Mouse (Mus musculus) liver, embryonic 12.5 days (tissue): ENCODE results near the gene Eif2d. TPM values are rescaled to one million over a fixed set of nuclear protein-coding genes. Genes with fewer than 3 reads are reported as not detected.
A peak's percentile ranks its signal among the peaks of the same experiment; 100 is the strongest.

Source experiments
- ATAC-seq: fragments of 200-750 bp; cut with Nextera tagmentation; 2 replicates; pipeline ENCODE4 v1.8.0; 2017; ENCODE audit warnings: moderate number of reproducible peaks, mild to moderate bottlenecking, moderate library complexity
- H3K27ac ChIP-seq: fragments of 300-500 bp; sonication (generic); 2 replicates; pipeline ENCODE4 v1.5.1; 2016; ENCODE audit warnings: mild to moderate bottlenecking
- H3K27me3 ChIP-seq: fragments of 300-500 bp; sonication (generic); replicated peaks from 2 replicates; pipeline ENCODE4 v1.6.1; 2016; ENCODE audit warnings: mild to moderate bottlenecking, moderate library complexity
- H3K36me3 ChIP-seq: fragments of 300-500 bp; sonication (generic); 2 replicates; pipeline ENCODE4 v1.6.1; 2016; ENCODE audit warnings: mild to moderate bottlenecking, moderate library complexity
- H3K4me1 ChIP-seq: fragments of 300-500 bp; sonication (generic); 2 replicates; pipeline ENCODE4 v1.6.1; 2016
- H3K4me2 ChIP-seq: fragments of 300-500 bp; sonication (generic); 2 replicates; pipeline ENCODE4 v1.6.1; 2016; ENCODE audit warnings: mild to moderate bottlenecking, moderate library complexity
- H3K4me3 ChIP-seq: fragments of 300-500 bp; sonication (generic); 2 replicates; pipeline ENCODE4 v1.5.1; 2016; ENCODE audit warnings: mild to moderate bottlenecking, moderate library complexity
- H3K9ac ChIP-seq: fragments of 300-500 bp; sonication (generic); 2 replicates; pipeline ENCODE4 v1.6.1; 2016; ENCODE audit warnings: mild to moderate bottlenecking, moderate library complexity
- H3K9me3 ChIP-seq: fragments of 300-500 bp; sonication (generic); replicated peaks from 2 replicates; pipeline ENCODE4 v1.6.1; 2016; ENCODE audit warnings: mild to moderate bottlenecking, moderate library complexity
- WGBS: fragments of 180-500 bp; shearing (Covaris S2); methylation state at CpG from one replicate; pipeline ENCODE4 v1.1.7; 2016; ENCODE audit not compliant: insufficient replicate concordance; 5-methylcytosine and 5-hydroxymethylcytosine counted together
- polyA plus RNA-seq: library from polyadenylated mRNA; unstranded; fragments of >200 nt; fragmentation: Nextera tagmentation; extraction: Ambion mirVana; gene quantifications from 2 replicates; pipeline ENCODE4 v1.2.1, GENCODE M21; 2016

Gene Eif2d
- polyA plus RNA-seq, 1 experiment from 2014 or later, result 42.6 TPM

DNA sequence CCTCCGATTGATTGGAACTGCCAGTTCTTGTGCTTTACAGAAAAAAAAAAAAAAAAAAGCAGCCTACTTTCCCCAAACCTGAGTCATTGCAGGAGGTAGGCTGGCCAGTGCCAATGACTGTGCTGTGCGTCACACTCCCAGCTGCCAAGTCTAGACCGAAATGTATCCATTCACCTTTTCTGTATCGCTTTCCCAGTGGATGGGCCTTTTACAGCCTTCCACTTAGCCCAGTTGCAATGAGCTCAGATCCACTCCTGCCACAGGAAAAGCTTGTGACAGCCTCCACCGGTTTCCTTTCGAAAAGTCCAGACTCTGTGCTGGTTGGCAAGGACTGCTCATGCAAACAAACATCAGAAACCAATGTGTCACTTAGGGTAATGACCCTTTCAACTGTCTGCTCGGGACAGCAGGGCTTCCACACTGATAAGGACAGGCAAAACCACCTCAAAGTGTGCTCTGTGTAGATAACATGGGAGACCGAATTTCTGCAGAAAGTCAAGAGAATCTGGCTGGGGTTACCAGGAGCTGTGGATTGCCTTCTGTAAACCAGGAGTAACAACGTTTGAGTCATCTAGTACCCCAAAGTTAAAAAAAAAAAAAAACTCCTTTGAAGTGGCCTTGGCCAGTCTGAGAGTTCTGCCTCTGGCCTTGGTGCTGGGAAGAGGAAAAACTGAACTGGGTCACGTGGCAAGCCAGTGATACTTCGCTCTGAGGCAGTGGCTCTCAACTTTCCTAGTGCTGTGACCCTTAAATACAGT lies 26.8 kb upstream of the Eif2d start:
- peak overlapping the region; percentile 67 for H3K9ac ChIP-seq
- peaks cover 13% of the 10 kb centered on the region; the same call in 1 of the 2 replicates for H3K9me3 ChIP-seq
- peak; percentile 97 for ATAC-seq
- H3K27me3 ChIP-seq, result peaks cover 7% of the 10 kb centered on the region; the same call in 1 of the 2 replicates
- peaks cover 45% of the 10 kb centered on the region for H3K36me3 ChIP-seq
- 9% methylated on average over 11 of the region's 11 CpGs for WGBS
- peak overlapping the region; percentile 71 for H3K4me2 ChIP-seq
- peak overlapping the region; percentile 99 for H3K27ac ChIP-seq
- H3K4me1 ChIP-seq, result peaks cover 63% of the 10 kb centered on the region
- peak overlapping the region; percentile 51 for H3K4me3 ChIP-seq

DNA sequence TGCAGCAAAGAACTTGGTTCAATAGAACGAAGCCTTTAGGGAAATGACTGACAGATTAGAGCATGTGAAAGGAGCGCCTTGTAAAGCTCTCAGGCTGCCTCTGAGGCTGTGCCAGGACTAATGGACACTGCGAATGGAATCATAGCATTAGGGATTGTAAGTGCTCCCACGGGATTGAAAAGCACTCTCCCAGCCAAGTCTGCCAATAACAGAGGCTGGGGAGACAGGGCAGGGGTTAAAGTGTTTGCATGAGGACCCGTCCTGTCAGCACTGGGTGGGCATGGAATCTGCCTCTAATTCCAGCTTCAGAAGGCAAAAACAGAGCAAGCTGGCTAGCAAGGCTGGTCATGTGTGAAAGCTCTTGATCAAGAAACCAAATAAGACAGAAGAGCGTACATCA lies 18.8 kb upstream of the Eif2d start:
- Histone ChIP-seq H3K27me3 (no peaks in the 10 kb centered on the region), H3K4me2 (peak overlapping the region; percentile 88), H3K9ac (peak overlapping the region; percentile 93; the same call in 1 of the 2 replicates), H3K9me3 (peaks cover 8% of the 10 kb centered on the region; the same call in 1 of the 2 replicates), H3K4me3 (peak overlapping the region; percentile 97), H3K4me1 (peaks cover 56% of the 10 kb centered on the region), H3K36me3 (peaks cover 58% of the 10 kb centered on the region), H3K27ac (peak overlapping the region; percentile 88)
- 85% methylated on average over 6 of the region's 6 CpGs for whole genome bisulfite sequencing
- no peak for ATAC-seq

DNA sequence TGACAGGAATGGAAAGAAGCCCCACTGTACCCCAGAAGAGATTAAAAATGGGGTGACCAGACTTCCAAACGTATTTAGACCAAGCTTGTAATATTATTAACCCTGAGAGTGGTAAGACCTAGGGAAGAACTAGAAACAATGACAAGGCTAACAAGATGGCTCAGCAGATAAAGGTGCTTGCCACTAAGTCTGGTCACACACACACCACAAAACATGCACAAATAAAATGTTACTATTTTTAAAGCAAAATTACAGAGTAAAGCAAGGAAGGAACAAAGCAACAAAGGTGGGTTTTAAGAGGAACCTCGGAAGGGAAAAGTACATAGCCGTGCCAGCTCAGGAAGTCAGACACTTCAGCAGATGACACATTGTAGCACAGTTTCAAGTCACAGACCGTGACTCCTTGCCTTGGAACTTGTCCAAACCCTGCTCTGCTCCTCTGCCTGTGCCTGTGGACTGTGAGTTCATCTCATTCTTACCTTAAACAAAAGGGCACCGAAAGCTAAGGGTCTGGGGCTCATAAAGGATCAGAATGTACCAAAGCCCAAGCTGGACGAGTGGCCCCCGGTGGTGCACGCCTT lies 17.9 kb upstream of the Eif2d start:
- Histone ChIP-seq H3K9ac (peak overlapping the region; percentile 93), H3K4me2 (peak overlapping the region; percentile 88), H3K4me1 (peaks cover 62% of the 10 kb centered on the region), H3K27me3 (no peaks in the 10 kb centered on the region), H3K9me3 (peaks cover 3% of the 10 kb centered on the region; the same call in 1 of the 2 replicates), H3K36me3 (peaks cover 50% of the 10 kb centered on the region), H3K4me3 (peak overlapping the region; percentile 97), H3K27ac (peak overlapping the region; percentile 88)
- ATAC-seq, result no peak
- 47% methylated on average over 8 of the region's 8 CpGs for WGBS

DNA sequence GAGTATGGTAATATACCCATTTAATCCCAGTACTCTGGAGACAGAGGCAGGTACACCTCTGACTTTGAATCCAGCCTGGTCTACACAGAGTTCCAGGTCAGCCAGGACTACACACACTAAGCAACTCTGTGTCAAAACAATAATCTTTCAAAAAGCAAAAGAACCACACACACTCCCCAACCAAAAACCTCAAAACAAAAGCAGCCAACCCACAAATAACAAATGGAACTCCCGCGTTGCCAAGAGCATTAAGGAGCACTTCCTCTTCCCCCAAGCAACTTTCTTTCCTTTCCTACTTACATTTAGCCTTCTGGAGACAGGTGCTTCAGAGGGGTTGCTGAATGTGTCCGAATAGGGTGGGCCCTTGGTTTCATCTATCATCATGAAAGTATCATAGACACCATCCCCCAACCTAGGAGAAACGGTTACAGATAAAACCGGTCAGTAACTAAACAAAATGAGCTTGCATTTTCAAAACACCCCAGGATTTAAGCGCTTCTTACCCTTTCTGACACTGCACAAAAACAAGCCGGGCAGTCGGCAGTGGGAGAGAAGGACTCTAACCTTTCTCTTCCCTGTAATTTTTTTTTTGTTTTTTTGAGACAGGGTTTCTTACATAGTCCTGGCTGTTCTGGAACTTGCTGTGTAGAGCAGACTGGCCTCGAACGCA lies 16.9 kb upstream of the Eif2d start:
- no peaks in the 10 kb centered on the region for H3K9me3 ChIP-seq
- WGBS, result 25% methylated on average over 10 of the region's 10 CpGs
- H3K4me2 ChIP-seq, result peak overlapping the region; percentile 88
- ATAC-seq, result peak; percentile 40
- H3K4me1 ChIP-seq, result peaks cover 62% of the 10 kb centered on the region
- peak overlapping the region; percentile 97 for H3K4me3 ChIP-seq
- no peaks in the 10 kb centered on the region for H3K27me3 ChIP-seq
- H3K36me3 ChIP-seq, result peaks cover 39% of the 10 kb centered on the region
- peak overlapping the region; percentile 93 for H3K9ac ChIP-seq
- H3K27ac ChIP-seq, result peak overlapping the region; percentile 88

DNA sequence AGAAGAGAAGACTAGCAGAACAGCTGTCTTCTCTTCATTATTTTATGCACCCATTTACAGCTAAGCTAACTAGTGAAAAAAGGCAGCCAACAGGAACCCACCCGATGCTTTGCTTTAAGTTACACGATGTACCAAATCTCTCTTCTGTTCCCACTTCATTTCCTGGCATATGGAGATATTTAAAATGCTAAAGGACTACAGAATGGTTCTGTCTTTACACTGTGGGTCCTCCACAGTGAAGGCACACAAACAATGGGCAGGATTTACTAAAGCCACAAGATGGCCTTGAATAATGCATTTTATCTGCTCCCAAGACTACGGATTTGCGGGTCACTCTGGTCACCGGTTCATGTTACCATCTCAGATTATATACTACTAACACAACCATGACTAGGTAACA lies 15.9 kb upstream of the Eif2d start:
- peak overlapping the region; percentile 93 for H3K9ac ChIP-seq
- H3K9me3 ChIP-seq, result no peaks in the 10 kb centered on the region
- peaks cover 63% of the 10 kb centered on the region for H3K4me1 ChIP-seq
- H3K27me3 ChIP-seq, result no peaks in the 10 kb centered on the region
- peak overlapping the region; percentile 97 for H3K4me3 ChIP-seq
- H3K4me2 ChIP-seq, result peak overlapping the region; percentile 88
- H3K27ac ChIP-seq, result peak overlapping the region; percentile 88
- no peak for ATAC-seq
- WGBS, result 8% methylated on average over 5 of the region's 5 CpGs
- H3K36me3 ChIP-seq, result peaks cover 30% of the 10 kb centered on the region

DNA sequence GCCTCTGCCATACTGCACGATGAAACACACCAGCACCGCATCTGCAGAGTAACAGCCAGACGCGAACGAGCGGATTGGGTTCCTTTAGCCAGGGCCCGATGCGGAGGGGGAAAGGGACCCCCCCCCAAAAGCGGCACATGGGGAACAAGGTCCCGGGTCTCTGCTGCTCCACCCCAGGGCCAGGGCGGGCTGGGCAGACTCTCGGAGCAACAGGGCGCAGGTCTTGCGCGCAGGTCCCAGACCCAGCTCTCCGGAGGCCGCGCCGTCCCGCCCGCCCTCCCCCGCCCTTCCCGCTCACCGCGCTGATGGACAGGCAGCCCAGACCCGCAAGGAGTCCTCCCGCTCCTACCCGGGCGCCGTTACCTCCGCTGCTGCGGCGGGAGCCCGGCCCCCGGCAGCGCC lies 15.3 kb upstream of the Eif2d start:
- peak overlapping the region; percentile 88 for H3K4me2 ChIP-seq
- H3K36me3 ChIP-seq, result peaks cover 24% of the 10 kb centered on the region
- H3K27ac ChIP-seq, result peak overlapping the region; percentile 95
- peak overlapping the region; percentile 97 for H3K4me3 ChIP-seq
- peak overlapping the region; percentile 93 for H3K9ac ChIP-seq
- no peaks in the 10 kb centered on the region for H3K27me3 ChIP-seq
- peaks cover 61% of the 10 kb centered on the region for H3K4me1 ChIP-seq
- WGBS, result under 1% methylated on average over 36 of the region's 36 CpGs
- no peaks in the 10 kb centered on the region for H3K9me3 ChIP-seq
- ATAC-seq, result peak; percentile 77

DNA sequence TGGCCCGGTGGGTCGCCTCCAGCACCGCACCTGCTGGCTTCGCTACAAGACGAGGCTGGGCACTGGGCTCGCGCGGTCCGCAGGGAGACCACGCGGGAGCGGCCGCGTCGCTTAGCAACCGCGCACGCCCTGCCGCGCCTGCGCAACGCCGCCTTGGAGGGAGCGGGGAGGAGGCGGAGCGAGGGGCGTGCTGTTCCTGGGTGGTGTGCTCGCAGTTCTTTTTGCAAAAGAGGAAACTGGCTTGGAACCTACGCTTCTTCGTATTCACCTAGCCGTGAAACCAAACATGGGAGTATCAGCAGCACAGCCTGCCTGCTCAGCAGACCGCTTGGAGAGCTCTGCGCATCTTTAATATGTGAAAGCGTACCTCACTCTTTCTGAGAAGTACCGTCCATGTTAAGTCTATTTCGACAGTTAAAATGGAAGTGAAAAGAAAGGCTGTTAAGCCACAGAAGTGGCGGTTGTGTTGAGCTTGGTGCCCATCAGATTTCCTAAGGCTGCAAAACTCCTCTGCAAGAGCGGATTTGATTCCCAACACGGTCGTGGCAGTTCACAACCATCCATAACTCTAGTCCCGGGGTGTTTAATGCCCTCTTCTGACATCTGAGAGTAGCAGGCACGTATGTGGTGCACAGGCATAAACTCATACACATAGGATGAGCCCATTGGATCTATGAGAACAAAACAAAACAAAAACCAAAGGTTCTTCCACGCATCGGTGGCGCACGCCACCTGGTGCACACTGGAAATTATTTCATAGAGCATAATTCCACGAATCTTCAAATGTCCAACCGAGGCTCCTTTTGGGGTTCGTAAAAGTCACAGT lies 14.6 kb upstream of the Eif2d start, which contains the start of gene Dyrk3:
Gene Dyrk3 (minus strand): TSS at position 150 of the 826 bp plus-strand sequence.
- Histone ChIP-seq H3K9ac (peak within 1 kb of the TSS; percentile 93), H3K4me3 (peak within 1 kb of the TSS; percentile 97), H3K27ac (peak within 1 kb of the TSS; percentile 95), H3K36me3 (peaks cover 18% of the 10 kb centered on the region), H3K27me3 (no peaks in the 10 kb centered on the region), H3K9me3 (no peaks in the 10 kb centered on the region), H3K4me2 (peak within 1 kb of the TSS; percentile 88), H3K4me1 (peaks cover 58% of the 10 kb centered on the region)
- ATAC-seq, result peak; percentile 93
- 2% methylated on average over 49 of the region's 49 CpGs for WGBS

DNA sequence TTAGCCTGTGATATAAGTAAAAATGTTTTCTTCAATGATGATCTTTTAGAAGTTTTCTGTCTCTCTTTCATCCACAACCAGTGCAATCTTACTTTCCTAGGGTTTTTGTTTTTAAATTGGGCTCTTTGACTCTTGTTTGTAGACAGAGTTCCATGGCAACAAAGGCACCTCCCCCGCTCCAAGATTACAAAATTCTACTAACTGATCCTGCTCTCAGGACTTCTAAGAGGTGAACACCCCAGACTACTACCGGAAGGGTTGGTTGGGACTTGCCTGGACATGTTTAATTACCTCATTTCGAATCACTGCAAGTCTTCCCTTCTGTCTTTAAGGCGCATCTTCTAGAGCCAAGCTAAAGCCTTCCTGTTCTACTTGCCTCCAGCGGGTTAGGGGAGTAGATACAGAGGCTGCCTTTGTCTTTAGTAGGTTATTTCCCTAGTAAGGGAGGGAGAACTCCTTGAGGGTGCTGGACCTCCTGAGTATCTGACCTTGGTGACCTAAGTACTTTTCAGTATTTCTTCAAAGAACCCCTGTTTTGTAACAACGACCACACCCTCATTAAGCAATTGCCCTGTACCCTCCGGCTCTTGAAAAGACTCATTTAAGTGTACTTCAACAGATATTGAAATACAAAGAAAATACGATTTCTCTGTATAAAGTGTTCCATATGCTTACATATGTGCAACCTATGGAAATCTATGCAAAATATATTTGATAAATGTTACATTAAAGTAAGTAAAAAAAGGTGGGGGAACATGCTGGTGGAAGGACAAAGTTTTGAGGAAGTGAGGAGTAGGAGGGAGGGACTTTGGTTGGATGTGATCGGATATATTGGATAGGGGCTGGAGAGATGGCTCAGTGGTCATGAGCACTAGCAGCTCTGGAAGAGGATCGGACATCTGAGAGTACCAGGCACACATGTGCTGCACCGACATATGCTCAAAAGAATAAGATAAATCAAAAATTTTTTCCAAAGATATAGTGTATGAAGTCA lies 13.6 kb upstream of the Eif2d start:
- Histone ChIP-seq H3K4me2 (peak overlapping the region; percentile 88), H3K9ac (peak overlapping the region; percentile 93), H3K4me1 (peaks cover 52% of the 10 kb centered on the region), H3K9me3 (no peaks in the 10 kb centered on the region), H3K27me3 (no peaks in the 10 kb centered on the region), H3K4me3 (peak overlapping the region; percentile 97), H3K27ac (peak overlapping the region; percentile 95), H3K36me3 (peaks cover 9% of the 10 kb centered on the region)
- ATAC-seq, result no peak
- WGBS, result 61% methylated on average over 11 of the region's 11 CpGs

DNA sequence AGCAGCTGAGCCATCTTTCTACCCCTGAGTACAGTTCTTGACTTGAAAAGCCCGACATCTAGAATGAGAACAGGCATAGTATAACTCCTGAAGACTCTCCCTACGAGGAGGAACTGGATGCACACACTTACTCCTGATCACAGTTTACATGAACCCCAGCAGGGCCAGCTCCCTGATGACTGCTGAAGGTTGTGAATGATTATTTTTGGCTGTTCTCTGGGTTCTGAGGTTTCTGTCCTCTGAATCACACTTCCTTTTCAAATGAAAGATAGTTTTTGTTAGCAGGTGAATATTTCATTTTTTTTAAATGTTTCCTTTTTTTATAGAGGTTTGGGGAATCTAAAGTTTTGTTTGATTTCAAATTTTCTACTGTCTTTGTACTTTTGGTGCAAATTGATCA lies 11.5 kb upstream of the Eif2d start:
- Histone ChIP-seq H3K9ac (no peak overlapping the region), H3K27ac (no peak overlapping the region), H3K9me3 (no peaks in the 10 kb centered on the region), H3K4me3 (no peak overlapping the region), H3K4me1 (peaks cover 38% of the 10 kb centered on the region), H3K27me3 (no peaks in the 10 kb centered on the region), H3K4me2 (no peak overlapping the region), H3K36me3 (no peaks in the 10 kb centered on the region)
- 31% methylated on average over 2 of the region's 2 CpGs for WGBS
- ATAC-seq, result no peak

DNA sequence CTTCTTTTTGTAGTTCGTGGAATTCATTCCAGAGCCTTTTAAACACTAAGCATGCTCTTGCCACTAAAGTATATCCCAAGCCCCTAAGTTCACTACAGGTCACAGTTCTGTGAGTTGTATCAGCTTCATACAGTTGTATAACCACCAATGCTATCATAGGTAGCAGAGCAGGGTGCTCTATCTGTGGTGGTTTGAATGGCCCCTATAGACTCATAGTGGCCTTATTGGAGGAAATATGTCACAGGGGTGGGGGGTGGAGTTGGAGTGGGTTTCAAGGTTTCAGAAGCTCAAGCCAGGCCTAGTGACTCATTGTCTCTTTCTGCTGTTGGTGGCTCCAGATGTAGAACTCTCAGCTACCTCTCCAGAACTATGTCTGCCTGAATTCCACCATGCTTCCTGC lies 10.5 kb upstream of the Eif2d start:
- Histone ChIP-seq H3K9ac (no peak overlapping the region), H3K9me3 (no peaks in the 10 kb centered on the region), H3K4me1 (peaks cover 29% of the 10 kb centered on the region), H3K4me2 (no peak overlapping the region), H3K36me3 (no peaks in the 10 kb centered on the region), H3K27me3 (no peaks in the 10 kb centered on the region), H3K4me3 (no peak overlapping the region), H3K27ac (no peak overlapping the region)
- 56% methylated on average over 1 of the region's 1 CpGs for WGBS
- no peak for ATAC-seq
